Mouse (Mus musculus) heart, adult 18-20 months (tissue): ENCODE data around the gene Itgbl1. TPM values are rescaled to one million over a fixed set of nuclear protein-coding genes. Genes with fewer than 3 reads are reported as not detected.

Experiments used
- DNase-seq, 2 experiments: peaks; one replicate each; pipeline ENCODE4 v3.0.0; 2021 to 2022; ENCODE audit warnings: mixed read lengths in 1 of 2
- total RNA-seq, 2 experiments: library from RNA; stranded (reverse); gene quantifications; 2 replicates each; pipeline ENCODE4 v1.2.3; 2021

The Itgbl1 gene
- total RNA-seq, 2 experiments from 2014 or later, result 3.0 to 4.3 TPM

- no peak for DNase-seq
These were observed 308.2 kb downstream of the Itgbl1 start for GRCm38 (mm10) chr14:123967996-123968395.

DNA sequence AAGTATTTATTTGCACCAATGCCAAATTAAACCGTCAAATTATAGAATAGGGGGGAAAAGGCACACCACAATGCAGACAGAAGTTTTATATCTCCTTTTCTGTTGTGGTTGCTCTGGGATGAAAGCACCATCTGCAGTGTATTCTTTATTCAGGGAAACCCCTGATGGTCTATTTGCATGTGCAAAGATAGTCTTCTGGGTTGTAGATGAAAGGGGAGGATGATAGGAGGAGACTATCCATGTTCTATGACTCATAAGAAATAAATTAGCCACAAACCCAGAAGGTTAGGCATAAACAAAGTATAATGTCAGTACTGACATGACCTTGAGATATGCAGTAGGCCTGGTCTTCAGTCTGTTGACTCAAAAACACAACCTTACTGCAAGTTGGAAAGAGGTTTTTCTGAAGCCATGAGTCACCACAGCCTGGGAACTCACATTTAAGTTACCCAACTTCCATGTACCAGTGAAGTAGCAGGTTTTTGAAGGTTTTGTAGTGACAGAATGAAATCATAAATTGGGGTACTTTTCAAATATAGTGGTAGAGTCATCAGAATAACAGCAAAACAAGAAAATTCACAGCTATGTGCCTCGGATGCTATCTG lies 330.9 kb downstream of the Itgbl1 start:
- DNase-seq, result no peak

Other genes with a start within 250 kb of the Itgbl1 start
- gene Nalcn, start 32.8 kb upstream of the Itgbl1 start, total RNA-seq, result under 1 TPM; 0.67 to 0.75 TPM